Mouse (Mus musculus): Measurements from ENCODE around the gene Ddx1.

DNA sequence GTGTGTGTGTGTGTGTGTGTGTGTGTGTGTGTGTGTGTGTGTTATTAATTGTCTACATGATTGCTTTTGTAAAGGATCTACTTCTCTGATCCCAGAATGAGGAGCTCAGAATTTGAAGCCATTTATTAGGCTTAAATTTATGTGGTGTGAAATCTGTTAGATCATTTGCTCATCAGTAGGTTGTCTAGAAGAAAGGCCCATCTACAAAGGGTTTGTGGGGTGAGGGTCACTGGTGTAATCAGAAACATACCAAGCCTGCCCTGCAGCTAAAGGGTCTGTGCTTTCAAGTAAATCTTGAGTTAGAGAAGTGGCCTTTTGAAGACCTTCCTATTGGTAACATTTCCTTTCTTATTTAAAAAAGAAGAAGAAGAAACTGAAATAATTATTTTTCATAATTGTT is 53.5 kb downstream of the Ddx1 start:
- TF ChIP-seq CTCF (IDR thresholded peaks at IDR 0.05; ENCODE audit: low read depth), result no peak
- no peak for TF ChIP-seq EP300 (IDR thresholded peaks at IDR 0.05; ENCODE audit: low read depth)
